Mouse (Mus musculus) induced T-regulatory cell, adult 2 months (primary cell): Measurements from ENCODE around the gene Hdac4.

Experiments used
- DNase-seq: peaks from one replicate; pipeline ENCODE4 v3.0.0-alpha.2; 2012; ENCODE audit warnings: low read depth

The Hdac4 gene

GRCm38 (mm10) chr1:92028158-92028557, 167.3 kb downstream of the Hdac4 start:
- no peak for DNase-seq

- DNase-seq, result no peak
Measured at GRCm38 (mm10) chr1:92026351-92026750, 169.1 kb downstream of the Hdac4 start.

GRCm38 (mm10) chr1:92023906-92024305, 171.6 kb downstream of the Hdac4 start:
- no peak for DNase-seq

GRCm38 (mm10) chr1:92022009-92022408, 173.5 kb downstream of the Hdac4 start:
- DNase-seq, result no peak

- no peak for DNase-seq
Measured at GRCm38 (mm10) chr1:92015938-92016672, 179.4 kb downstream of the Hdac4 start.

GRCm38 (mm10) chr1:92015252-92015651, 180.2 kb downstream of the Hdac4 start:
- DNase-seq, result no peak

GRCm38 (mm10) chr1:92014496-92014895, 181.0 kb downstream of the Hdac4 start:
- DNase-seq, result no peak

GRCm38 (mm10) chr1:92006666-92007065, 188.8 kb downstream of the Hdac4 start:
- peak; percentile 29 for DNase-seq

GRCm38 (mm10) chr1:92005617-92005940, 189.9 kb downstream of the Hdac4 start:
- DNase-seq, result no peak

- no peak for DNase-seq
Measured at GRCm38 (mm10) chr1:92004906-92005616, 190.4 kb downstream of the Hdac4 start.

- DNase-seq, result peak; percentile 48
Measured at GRCm38 (mm10) chr1:92004122-92004521, 191.4 kb downstream of the Hdac4 start.

- no peak for DNase-seq
Measured at GRCm38 (mm10) chr1:92000226-92000625, 195.3 kb downstream of the Hdac4 start.

- DNase-seq, result no peak
Measured at GRCm38 (mm10) chr1:91993658-91994165, 201.8 kb downstream of the Hdac4 start.

- DNase-seq, result no peak
Measured at GRCm38 (mm10) chr1:91992652-91993051, 202.8 kb downstream of the Hdac4 start.

GRCm38 (mm10) chr1:91991597-91991996, 203.9 kb downstream of the Hdac4 start:
- DNase-seq, result no peak

GRCm38 (mm10) chr1:91990852-91991251, 204.6 kb downstream of the Hdac4 start:
- DNase-seq, result no peak

- no peak for DNase-seq
Measured at GRCm38 (mm10) chr1:91988866-91989265, 206.6 kb downstream of the Hdac4 start.

- no peak for DNase-seq
Measured at GRCm38 (mm10) chr1:91987431-91987830, 208.1 kb downstream of the Hdac4 start.

- DNase-seq, result no peak
Measured at GRCm38 (mm10) chr1:91985783-91986182, 209.7 kb downstream of the Hdac4 start.

- DNase-seq, result peak; percentile 57
Measured at GRCm38 (mm10) chr1:91984507-91984906, 211.0 kb downstream of the Hdac4 start.

- no peak for DNase-seq
Measured at GRCm38 (mm10) chr1:91981381-91981780, 214.1 kb downstream of the Hdac4 start.

- peak; percentile 15 for DNase-seq
Measured at GRCm38 (mm10) chr1:91978443-91978842, 217.1 kb downstream of the Hdac4 start.

GRCm38 (mm10) chr1:91968710-91969379, 226.7 kb downstream of the Hdac4 start:
- peak; percentile 28 for DNase-seq
